Mouse (Mus musculus): ENCODE measurements around the gene Gnptab. TPM values are rescaled to one million over a fixed set of nuclear protein-coding genes. Genes with fewer than 3 reads are reported as not detected.

Gene Gnptab
- polyA plus RNA-seq (2012; rRNA removed) = 4.7 and 5.2 TPM in 2 replicates

GRCm38 (mm10) chr10:88379013-88379885, at the start of gene Gnptab, which contains the start of gene Dram1:
TSS of gene Gnptab (plus strand) at chr10:88379132.
TSS of gene Dram1 (minus strand) at chr10:88379080.

GRCm38 (mm10) chr10:88459502-88459992, 80.6 kb downstream of the Gnptab start, which contains the start of gene Sycp3:
TSS of gene Sycp3 (plus strand) at chr10:88459569.

Other genes starting within 250 kb of the Gnptab start
- gene Parpbp, start 232.2 kb upstream of the Gnptab start, polyA plus RNA-seq (2012; rRNA removed) = 8.6 and 9.9 TPM in 2 replicates
- gene Nup37, start 232.1 kb upstream of the Gnptab start, polyA plus RNA-seq (2012; rRNA removed) = 21.5 and 25.7 TPM in 2 replicates
- 13.7 and 14.9 TPM in 2 replicates for gene Washc3, start 178.0 kb upstream of the Gnptab start, polyA plus RNA-seq (2012; rRNA removed)
- 0.85 and 1.4 TPM in 2 replicates for gene Dram1, start 52 bp upstream of the Gnptab start, polyA plus RNA-seq (2012; rRNA removed)
- 0.02 TPM in 2 replicates for gene Sycp3, start 80.4 kb downstream of the Gnptab start, polyA plus RNA-seq (2012; rRNA removed)
- 0.69 and 1.1 TPM in 2 replicates for gene Chpt1, start 124.9 kb downstream of the Gnptab start, polyA plus RNA-seq (2012; rRNA removed)
- gene Mybpc1, start 226.0 kb downstream of the Gnptab start, polyA plus RNA-seq (2012; rRNA removed) = 0.12 and 1.8 TPM in 2 replicates